Mouse (Mus musculus) fibroblast of lung, adult 2 months (primary cell): ENCODE measurements at regions not wholly inside any gene's neighbourhood (a gene's known extent, or its start where the extent isn't known, plus 50 kb on each side); places are given as distances from the start of the nearest gene placed in this dataset.

Experiments
- DNase-seq: peaks from one replicate; pipeline ENCODE4 v3.0.0-alpha.2; 2011; ENCODE audit warnings: low read depth

DNA sequence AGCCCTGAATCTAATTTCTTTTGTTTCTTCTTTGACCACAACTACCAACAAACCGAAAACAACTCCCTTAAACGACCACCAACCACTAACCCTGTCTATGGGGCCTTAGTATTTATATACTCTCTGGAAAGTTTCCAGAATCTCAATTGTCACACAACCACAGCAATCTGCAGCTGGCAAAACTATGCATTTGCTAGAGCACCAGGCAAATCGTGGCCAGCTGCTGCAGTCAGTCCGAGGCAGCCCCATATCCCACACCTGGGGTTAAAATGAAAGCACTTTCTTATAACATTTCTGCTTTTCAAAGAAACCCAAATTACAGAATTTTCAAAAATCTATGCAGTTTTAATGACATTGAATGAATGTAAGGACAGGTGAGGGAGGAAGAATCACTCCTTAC is 63.8 kb upstream of the Thpo start:
- no peak for DNase-seq

DNA sequence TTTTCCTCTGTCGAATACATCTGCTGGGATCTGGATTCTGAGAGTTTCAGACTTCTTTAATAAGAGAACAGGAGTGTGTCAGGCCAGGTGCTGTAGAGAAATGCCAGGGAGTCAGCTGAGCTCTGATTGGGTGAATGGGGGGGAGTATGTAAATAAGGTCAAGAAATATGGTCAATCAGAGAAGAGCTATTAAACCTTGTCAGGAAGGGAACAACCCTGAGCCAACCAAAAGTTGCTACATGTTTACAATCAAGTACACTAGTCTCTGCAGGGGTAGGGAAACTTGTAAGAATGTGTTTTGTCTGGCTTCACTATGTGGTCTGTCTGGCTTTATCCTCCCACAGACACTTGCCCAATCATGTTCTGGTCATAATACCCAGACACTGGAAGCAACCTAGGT is 60.4 kb upstream of the Thpo start:
- DNase-seq, result no peak
